Mouse (Mus musculus): Measurements from ENCODE around the gene Mgrn1.

Gene Mgrn1

DNA sequence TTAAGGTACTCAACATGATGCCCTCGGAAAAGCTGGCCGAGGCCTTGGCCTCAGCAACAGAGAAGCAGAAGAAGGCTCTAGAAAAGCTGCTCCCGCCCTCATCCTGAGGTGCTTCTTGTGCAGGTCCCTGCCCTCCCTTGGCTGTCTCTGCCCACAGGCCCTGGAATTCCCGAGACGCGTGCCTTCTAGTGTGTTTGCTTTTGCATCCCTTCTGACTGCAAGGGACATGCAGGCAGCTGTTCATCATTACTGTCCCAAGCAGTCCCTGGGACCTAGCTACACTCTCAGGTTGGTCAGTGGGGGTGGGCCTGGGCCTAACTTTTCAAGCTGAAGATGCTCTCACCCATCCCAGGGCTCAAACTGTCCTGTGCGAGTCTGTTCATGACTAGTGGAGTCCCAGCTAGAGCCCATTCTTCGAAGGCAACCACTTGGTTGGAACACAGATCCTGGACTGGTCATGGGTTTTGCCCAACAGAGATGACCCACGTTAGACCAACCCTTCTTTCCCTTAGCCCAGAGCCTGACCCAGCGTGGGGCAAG lies 54.3 kb downstream of the Mgrn1 start:
- DNase-seq (ENCODE audit: extremely low spot score): no peak

- DNase-seq (ENCODE audit: extremely low spot score): no peak
Observed at GRCm38 (mm10) chr16:4941016-4941415, 55.0 kb downstream of the Mgrn1 start.

DNA sequence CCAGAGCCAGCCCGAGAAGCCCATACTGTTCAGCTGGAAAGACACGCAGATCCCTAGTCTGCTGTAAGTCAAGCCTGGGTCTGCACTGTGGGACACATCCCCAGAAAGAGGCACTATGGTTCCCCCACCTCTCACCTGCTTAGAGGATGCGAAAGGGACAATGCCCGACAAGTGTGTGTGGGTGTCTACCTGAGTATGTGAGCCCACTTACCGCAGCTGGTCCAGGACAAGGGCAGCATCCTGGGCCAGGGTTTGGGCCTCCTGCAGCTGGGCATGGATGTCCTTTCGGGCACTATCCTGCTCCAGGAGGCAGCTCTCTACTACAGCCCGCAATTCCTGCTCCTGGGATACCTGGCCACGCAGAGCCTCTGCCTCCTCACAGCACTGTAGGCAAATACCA lies 56.8 kb downstream of the Mgrn1 start:
- no peak for DNase-seq (ENCODE audit: extremely low spot score)

DNA sequence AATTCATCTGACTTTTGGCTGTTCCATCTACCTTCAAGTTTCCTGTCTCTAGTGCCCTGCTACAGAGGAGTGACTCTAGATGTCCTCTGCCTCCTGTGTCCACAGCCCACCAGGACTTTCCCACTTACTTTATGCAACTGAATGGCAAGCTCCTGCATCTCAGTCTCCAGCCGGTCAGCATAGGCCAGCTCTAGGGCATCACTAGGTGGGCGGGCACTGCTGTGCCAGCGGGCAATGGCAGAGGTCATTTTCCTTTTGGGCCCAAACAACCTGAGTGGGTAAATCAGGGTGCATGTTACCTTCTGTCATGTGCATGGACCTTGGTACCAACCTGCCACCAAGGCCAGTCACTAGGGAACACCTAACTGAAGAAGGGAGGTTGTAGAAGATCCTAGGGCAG lies 57.4 kb downstream of the Mgrn1 start:
- DNase-seq (ENCODE audit: extremely low spot score): no peak

- DNase-seq (ENCODE audit: extremely low spot score): no peak
Observed at GRCm38 (mm10) chr16:4945415-4945814, 59.4 kb downstream of the Mgrn1 start.

GRCm38 (mm10) chr16:4946155-4946554 lies 60.1 kb downstream of the Mgrn1 start:
- no peak for DNase-seq (ENCODE audit: extremely low spot score)

- DNase-seq (ENCODE audit: extremely low spot score): no peak
Observed at GRCm38 (mm10) chr16:4947378-4947777, 61.3 kb downstream of the Mgrn1 start.

DNA sequence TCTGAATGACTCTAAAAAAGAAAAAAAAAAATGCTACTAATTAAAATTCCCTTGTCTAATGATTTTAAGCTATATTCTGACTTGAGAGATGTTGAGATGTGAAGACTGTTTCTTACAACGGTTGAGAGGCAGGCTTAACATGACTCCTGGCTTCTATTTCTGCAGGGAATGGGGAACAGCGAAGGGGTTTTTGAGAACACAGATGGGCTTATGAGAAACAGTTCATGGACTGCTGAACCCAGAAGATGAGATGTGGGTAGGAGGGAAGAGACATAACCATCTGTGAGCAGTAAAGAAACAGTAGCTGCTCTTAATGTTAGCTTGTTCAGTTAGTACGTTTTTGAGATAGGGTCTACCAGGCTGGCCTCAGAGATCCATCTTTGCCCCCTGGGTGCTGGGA lies 70.6 kb downstream of the Mgrn1 start:
- no peak for DNase-seq (ENCODE audit: extremely low spot score)

DNA sequence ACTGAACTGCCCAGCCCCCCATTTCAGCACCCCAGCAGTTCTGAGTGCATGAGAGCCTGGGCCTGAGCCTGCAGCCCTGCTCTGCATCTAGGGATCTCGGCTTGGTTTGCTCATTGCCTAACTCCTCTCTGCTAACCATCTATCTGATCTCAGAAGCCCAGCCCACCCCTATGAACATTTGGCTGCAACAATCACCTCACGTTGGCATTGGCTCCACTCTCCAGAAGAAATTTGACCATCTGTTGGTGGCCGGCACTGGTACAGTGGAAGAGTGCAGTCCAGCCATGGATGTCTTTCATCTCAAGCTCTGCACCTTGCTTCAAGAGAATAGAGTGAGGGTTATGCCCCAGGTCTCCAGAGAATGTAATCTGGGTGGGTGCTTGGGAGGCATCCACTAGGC lies 71.4 kb downstream of the Mgrn1 start:
- no peak for DNase-seq (ENCODE audit: extremely low spot score)

GRCm38 (mm10) chr16:4960260-4960659 lies 74.2 kb downstream of the Mgrn1 start:
- no peak for DNase-seq (ENCODE audit: extremely low spot score)

DNA sequence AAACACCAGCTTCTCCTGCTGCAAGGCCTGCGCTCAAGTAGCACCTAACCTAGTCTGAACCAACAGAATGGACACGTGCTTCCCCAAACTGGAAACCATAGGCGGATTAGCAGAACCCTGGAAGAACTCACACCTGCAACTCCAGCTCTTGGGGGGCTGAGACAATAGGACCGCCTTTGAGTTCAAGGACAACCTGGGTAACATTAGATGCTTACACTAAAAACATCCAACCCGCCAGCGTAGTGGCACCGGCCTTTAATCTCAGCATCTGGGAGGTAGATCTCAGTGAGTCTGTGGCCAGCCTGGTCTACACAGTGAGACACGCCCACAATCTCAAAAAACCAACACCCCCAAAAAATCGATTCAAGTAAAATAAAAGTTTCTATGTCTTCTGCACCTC lies 77.3 kb downstream of the Mgrn1 start:
- DNase-seq (ENCODE audit: extremely low spot score): no peak

GRCm38 (mm10) chr16:4963797-4964709 lies 78.0 kb downstream of the Mgrn1 start, which contains the start of gene Anks3:
TSS of gene Anks3 (minus strand) at chr16:4964205.
- peak; percentile 94 for DNase-seq (ENCODE audit: extremely low spot score)

DNA sequence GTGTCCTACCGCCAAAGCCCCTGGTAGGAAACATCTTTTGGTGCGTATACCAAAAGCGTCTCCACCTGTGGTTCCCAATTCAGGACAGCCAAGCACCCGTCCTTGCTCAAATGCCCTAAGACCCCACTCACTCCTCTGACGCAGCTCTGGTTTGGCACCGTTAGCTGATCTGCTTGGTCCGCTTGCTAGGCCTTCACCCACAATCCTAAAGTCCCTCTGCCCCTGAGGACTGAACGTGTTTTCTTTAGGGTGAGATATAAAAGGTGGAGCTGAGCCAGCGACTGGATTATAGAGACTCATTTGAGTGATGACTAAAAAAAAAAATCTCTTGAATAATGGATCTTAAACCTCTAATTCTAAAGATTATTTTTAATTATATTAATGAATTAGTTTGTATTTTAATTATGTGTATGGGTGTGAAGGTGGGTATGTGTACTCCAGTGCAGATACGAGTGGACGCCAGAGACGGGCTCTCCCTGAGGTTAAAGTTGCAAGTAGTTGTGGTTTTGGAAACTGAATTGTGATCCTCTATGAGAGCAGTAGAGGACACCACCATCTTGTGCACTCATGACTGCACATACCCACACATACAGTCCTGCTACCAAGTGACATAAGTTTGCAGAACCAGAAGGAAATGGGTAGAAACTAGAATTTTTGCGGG lies 78.8 kb downstream of the Mgrn1 start:
- DNase-seq (ENCODE audit: extremely low spot score): no peak

DNA sequence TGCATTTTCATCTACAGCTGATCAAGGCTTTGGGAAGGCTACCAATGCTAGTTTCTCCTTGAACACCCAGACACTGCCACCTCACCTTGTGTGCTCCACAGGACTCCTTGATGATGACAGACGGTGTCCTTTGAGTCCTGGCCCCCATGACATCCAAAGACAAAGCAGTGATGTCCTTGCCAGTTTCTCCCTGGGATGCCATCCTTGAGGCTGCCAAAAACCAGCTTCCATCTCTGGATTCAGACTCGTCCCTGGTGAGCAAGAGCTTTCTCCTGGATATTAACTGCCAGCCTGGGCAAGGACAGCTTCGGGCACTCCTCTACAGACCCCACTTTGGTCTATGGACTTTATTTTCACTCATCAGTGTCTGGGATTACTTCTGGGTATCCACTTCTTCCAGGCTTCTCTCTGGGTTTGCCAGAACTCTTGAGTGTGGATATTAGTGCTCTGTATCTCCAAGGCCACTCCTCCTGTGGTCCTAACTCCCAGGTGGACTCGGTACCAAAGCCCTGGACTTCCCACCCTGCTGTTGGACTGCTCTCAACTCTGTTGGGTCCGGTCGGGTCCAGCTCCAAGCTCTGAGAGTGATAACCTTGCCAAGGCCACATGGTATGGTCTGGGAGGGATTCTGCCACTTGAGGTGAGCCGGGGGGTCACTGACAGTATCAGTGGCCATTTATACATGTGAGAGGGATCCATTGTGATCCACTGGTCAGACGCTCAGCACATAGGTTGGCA lies 79.5 kb downstream of the Mgrn1 start:
- DNase-seq (ENCODE audit: extremely low spot score): no peak

- no peak for DNase-seq (ENCODE audit: extremely low spot score)
Observed at GRCm38 (mm10) chr16:4968426-4968825, 82.4 kb downstream of the Mgrn1 start.

DNA sequence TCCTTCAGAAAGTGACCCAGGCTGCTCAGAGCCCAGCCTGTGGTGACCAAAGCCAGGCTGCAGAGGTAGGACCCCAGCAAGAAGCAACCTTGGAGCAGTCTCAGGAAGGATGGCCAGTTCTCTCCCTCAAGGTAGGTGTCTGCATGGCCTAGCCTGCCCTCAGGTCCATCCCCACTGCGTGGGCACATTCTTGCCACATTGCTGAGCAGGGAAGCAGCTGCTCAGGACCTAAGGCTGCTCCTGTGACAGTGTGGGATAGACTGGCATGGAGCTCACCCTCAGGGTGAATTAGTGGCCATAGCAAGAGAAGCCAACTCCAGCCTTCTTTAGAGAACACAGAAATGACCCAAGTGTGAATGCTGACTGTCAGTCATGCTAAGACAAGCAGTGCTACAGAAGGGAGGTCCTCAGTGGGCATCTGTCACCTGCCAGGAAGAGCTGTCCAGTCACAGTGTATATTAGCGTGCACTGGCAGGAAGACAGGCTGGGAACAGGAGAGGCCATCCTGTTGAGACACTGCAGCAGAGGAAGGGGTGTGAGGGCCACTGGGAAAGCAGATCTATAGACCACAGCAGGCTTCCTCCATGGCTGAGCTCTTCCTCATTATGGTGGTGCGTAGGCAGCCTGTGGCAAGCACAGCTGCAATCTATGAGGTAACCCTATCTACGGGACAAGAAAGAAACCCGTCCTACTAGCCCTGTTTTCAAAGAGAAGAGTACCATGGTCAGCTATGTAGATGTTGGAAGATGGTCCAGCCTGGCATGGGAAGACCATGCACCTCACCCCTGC lies 83.2 kb downstream of the Mgrn1 start:
- DNase-seq (ENCODE audit: extremely low spot score): no peak

DNA sequence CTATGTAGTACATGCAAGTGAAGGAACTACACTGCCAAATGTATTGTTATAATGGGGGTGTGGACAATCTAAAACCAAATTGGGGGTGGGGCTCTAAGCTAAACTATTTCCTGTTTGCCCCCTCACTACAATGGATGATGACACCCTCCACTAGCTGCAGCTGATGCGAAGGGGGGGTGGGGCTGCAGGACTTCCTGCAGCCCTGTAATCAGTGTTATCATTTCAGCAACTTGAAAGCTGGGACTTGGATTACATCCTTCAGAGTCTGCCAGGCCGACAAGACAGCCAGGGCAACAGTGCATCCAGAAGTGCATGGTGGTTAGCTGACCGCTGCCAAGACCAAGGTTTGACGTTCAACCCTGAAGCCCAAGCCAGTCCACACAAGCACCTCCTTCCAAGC lies 85.6 kb downstream of the Mgrn1 start:
- DNase-seq (ENCODE audit: extremely low spot score): no peak

DNA sequence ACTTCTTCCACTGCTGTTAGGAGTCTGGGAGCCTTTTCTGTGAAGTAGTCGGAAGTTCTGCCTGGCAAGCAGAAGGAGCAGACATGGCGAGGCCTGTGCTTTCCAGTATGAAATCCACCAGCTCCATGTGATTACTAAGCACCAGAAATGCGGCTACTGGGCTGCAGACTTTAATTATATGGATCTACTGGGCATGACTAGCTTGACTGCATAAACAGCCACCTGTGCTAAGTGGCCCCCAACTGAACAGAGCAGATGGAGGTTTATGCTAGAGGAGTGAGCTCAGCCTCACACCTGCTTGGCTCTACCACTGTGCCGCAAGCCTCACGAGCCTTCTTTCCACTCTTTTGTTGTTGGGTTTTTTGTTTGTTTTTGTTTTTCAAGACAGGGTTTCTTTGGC lies 88.5 kb downstream of the Mgrn1 start:
- no peak for DNase-seq (ENCODE audit: extremely low spot score)

- DNase-seq (ENCODE audit: extremely low spot score): no peak
Observed at GRCm38 (mm10) chr16:4976180-4976579, 90.1 kb downstream of the Mgrn1 start.

- no peak for DNase-seq (ENCODE audit: extremely low spot score)
Observed at GRCm38 (mm10) chr16:4978275-4979051, 92.4 kb downstream of the Mgrn1 start.

Data from embryo, embryonic 9.5 days (tissue).